Mouse (Mus musculus): ENCODE results near the gene Cbx5.
A peak's percentile ranks its signal among the peaks of the same experiment; 100 is the strongest.

Gene Cbx5

DNA sequence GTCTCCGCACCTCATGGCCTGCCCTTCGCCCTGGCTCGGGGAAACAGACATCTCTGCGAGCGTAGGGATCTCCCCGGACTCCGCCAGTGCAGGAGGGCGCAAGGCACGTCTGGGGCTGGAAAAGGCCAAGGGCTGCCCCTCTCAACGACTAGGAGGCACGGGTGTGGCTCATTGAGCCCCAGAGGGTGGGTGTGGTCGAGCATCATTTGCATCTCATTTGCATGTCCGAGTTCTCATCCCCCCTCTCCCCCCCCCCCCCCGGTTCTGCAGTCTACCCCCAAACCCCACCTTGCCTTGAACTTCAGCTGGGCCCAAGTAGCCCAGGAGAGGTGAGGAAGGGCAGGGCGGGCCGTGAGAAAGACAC is 69.3 kb downstream of the Cbx5 start:
- no peak for DNase-seq

DNA sequence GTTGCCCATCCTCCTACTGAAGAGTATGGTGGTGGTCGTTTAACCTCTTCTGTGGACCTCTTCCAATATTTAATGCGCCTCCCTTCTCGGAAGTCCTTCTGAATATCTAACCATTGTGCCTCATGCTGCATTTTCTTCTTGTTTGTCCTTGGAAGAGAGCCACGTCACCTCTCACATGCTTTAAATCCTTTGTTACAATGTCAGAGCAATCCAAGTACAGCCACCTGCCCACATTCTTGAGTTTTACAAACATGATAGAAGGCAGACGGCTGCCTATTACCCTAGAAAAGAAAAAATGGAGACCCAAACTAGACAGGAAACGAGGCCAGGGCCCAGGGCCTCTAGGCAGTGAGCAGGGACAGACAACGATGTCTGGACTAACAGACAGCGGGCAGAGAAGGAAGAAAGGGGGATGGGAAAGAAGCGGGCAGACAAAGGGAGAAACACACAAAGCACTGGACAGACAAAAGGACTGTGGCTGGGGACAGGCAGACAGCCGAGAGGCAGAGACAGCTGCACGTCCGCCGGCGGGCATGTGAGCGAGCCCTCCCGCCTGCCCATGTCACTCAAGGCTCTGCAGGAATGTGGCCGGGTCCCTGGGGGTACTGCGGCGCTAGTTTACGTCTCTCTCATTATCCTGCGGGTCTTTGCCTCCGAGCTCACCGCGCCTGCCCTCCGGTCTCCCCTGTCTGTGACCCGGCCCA is 69.9 kb downstream of the Cbx5 start:
- no peak for DNase-seq

DNA sequence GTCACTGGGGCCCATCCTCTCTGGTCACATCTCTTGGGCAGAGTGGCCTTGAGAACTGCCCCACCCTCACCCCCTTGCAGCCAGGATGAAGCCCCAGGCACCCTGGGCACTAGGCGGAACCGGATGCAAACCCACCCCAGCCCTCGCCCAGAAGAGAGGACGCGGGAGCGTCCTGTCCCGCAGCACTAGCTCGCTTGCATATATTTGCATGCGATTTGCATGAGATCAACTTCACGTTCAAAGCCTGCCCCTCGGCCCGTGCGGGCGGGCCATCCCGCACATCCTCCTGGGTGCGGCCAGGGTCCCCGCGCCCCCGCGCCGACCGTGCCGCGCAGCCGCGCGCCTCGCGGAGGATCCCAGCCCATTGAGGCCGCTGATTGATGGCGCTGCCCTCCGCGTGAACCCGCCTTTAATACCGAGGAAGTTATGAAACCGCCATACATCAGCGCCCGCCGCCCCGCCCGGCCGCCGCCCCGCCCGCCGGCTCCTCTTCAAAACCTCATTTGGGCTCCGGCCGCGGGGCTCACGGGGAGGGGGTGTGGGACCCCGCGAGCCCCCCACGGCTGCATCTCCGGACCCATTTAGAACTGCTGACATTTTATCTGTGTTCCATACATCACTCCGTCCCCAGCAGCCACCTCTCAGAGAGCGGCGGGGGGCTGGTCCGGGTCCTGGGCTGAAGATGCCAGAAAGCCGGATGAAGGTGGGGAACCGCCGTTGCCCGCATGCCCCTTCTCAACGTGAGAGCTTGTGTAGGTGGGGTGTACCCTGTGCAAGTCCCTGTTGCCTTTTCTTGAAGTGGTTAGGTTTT is 70.6 kb downstream of the Cbx5 start:
- peak; percentile 40 to 43 for DNase-seq

DNA sequence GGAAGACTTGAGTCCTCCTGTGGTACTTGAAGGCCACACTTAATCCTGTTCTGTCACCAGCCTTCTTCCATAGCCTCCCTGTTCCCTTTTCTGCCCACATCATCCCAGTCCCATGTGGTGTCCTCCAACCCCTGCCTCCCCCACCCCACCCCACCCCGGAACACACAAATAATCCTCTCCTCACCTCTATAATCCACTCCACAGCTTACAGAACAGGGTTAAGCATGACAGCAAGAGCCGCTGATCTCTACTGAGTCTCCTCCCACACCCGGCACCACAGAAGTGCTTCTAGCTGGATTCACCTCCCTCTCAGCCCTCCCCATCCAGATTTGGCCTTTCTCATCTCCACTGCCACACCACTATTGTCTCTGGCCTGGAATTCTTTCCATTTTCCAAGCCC is 71.8 kb downstream of the Cbx5 start:
- DNase-seq, result no peak

DNA sequence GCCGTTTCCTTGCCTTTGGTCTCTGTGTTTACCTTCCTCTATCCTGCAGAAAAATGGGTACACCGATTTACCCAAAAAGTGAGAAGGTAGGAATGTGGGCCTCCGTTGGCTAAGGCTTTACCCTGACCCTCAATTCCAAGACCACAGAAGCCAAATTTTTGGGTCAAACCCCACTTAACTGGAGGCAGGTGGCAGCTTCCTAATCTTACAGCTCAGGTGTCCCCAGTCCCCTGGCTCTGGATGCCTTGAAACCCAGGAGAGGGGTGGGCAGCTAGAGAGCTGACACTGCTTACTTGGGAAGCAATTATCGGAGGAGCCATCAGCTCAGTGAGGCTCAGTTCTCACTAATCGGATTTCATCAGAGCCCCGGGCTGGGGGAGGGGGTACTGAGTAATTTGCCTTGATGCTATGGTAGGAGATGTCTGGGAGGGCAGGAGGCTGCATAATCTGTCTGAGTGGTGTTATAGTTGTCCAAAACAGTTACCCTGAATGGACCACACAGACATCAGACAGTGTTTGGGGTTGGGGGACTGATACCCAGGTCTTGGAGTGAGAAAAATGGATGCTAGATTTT is 72.5 kb downstream of the Cbx5 start, which contains the start of gene Smug1:
TSS of gene Smug1 (minus strand) at position 51 of the 574 bp plus-strand sequence.
- no peak for DNase-seq

DNA sequence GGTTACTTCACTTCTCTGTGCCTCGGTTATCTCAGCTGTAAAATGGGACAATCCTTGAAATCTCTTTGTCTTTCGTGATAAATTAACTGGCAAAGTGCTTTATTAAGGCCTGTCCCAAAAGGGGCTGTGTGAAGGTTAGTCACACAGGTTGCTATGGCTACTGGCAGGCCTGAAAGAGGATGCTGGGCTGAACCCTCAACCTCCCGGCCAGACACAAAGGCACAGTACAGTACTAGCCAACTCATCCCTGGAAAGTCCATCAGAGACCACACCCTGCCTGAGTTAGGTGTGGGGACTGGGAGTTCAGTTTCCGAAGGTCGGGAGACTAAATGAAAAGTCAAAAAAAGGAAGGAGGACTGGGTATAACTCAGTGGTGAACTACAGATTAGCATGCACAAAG is 73.7 kb downstream of the Cbx5 start:
- no peak for DNase-seq

DNA sequence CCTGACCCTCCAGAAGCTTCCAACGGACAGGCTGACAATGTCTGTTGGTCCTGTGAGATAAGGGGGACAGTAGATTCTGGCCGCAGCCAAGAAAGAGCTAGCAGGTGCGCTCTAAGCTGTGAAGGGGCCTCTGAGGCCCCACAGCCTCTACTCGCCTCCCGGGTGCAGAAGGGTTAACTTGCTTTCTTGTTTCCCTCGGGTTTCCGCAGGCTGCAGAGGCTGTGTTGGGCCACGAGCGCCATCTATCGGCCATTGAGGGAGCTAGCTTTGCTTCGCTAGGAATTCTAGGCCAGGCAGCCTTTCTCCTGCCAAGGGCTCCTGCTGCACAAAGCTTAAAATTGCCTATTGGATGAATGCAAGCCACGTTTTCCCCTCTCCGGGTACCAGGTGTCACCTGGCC is 74.2 kb downstream of the Cbx5 start:
- DNase-seq, result peak; percentile 91 to 94

DNA sequence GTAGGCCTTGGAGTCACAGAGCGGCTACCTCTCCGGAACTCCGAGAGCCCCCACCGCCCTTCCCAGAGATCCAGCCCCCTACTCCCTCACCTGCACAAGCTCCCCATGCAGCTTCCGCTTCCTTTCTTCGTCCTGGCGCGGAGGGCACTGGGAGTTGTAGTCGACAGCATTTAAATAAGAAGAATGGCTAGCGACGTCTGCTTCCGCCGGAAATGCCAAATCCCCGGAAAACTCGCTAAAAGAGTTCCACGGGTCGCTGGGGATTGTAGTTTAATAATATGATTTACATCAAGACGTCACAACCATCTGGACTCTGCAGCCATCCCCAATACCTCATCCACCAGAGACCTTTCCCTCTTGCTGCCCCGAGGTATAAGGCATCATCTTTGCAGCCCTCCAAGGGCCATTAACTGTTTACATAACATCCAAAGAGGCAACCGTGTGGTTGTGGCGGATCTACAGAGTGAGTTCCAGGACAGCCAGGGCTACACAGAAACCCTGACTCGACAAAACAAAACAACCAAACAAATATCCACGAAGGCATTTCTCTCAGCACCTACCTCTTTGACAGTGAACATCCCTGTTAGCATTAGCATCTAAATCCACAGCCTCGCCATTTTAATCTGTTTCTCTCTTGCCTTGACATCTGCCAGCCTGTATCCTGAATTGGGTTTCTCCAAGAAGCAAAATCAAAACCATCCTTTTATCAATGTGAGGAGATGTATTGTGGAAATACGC is 76.3 kb downstream of the Cbx5 start:
- peak; percentile 88 to 93 for DNase-seq

DNA sequence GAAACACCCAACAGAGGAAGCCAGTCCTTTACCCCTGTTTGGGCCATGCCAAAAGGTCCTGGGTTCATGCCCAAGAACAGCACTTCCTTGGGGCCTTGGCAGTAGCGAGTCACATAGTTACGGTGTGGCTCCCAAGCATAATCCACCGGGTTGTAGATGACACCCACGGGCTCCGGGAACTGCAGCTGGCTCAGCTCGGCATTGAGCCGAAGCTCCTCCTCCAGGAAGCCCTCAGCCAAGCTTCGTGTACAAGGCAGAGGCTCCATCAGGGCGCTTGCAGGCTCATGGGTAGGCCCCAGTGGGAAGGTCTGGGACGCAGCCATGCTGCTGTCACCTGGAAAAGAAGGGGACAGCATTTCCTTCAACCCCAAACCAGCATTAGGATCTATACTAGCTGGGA is 82.0 kb downstream of the Cbx5 start:
- DNase-seq, result no peak

DNA sequence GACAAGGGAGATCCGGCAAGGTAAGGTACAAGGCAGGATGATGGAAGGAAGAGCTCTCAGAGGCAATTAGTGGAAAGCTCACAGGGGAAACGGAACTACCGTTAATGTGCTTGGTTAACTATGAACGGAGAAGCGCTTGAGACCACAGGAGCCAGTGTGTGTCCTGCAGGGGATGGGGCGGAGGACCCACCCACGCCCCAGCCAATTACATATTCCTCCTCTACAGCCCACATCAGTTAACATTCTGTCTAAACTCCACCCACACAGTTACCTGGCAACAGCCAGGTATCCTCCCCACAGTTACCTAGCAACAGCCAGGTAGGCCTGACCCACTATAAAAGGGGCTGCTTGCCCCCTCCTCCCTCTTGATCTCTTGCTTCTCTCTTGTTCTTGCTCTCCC is 82.7 kb downstream of the Cbx5 start:
- no peak for DNase-seq

DNA sequence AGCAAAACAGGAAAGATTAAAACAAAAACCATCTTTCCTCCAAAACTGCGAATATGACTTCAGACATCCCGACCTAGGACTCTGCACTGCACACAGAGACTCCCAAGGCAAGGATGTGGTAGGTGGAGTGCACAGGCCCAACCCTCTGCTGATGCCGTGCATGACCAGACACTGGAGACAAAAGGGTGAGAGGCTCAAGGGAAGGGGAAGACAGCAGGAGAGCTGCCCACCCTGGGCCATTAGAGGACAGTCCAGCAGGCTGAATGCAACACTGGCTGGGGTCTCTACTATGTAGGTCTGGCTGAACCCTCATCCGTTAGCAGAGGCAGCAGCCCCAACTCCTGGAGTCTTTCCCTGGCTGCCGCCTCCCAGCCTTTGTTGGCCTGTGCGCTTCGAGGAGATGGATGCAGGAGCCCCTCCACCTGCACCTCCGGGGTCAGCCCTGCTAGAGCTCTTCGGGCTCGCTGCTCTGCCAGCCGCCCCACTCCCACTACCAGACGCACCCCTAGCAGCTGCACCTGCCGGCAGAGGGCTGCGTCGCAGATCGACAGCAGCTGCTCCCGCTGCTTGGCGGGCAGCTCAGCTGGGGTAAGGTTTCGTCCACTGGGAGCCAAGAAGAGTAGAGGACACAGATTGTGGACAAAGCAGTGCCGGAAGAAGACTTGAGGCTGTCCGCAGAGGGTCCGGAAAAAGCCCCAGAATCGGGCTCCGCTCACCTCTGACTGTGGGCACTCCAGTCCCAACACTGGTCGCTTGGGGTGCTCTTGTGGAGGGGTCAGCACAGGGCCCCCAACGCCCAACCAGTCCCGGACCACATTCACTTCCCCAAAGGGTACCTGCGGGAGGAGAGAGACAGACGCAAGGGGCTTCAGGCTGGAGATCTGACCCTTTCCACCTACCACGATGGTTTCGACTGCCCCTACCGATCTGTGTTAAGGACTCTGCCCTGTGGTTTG is 84.0 kb downstream of the Cbx5 start:
- no peak for DNase-seq

DNA sequence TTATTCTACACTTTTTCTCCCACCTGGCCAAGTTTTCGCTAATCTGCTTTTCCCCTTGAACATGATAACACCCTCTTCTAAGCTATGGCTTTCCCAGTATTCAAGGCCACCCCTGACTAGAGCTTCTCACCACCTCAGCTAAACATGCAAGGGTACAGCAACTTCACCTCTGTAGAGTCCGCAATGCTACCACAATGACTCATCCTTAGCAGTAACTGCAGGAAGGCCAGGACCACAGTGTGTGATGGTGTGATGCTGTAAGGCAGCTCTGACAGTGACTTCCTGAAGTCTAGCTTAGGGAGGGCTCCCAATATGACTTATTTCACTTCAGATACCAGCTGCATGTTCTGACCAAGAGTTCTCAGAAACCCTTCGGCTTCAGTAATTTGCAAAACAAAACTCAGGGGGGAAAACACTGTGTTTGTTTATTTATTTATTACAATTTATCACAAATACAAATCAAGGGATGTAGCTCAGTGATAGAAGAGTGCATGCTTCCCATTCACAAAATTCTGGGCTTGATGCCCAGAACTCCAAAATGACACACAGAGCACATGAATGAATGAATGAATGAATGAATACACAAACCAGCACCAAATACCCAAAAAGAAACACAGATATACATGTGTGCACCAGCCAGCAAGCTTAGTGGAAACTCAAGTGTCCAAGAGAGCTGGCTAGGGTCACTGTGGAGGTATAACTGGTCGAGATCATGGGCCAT is 86.6 kb downstream of the Cbx5 start:
- no peak for DNase-seq

DNA sequence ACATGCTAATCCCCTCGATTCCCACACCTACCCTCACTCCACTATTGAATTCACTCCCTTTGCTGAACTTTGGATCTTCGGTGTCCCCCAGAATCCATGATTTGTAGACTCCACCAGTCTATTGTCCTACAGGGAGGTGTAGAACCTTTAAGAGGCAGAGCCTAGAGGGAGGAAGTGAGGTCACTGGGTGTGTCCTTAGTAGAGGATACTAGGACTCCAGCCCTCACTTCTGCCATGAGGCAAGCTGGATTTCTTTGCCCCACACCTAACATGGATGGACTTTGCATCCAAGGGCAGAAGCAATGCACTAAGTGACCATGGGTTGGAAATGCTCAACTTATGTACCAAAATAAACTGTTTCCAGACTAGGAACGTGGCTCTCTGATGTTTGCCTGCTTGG is 87.2 kb downstream of the Cbx5 start:
- no peak for DNase-seq

DNA sequence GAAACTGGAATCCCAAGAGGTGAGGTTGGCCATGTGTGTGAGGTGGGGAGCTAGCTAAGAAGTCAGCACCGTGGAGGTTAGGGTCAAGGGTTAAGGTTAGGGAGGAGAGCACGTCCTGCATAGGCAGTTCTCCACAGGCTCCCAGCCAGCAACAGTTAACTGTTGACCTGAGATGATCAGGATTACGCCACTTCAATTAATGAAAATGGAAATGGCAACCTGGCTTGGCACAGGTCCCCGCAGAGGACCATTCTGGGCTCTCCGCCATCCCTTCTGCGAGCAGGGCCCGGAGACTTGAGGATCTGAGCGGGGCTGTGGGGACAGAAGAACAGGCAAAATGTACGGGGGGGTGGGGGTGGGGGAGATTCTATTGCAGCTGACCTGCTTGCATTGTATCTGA is 91.8 kb downstream of the Cbx5 start:
- peak; percentile 30 to 56 for DNase-seq

DNA sequence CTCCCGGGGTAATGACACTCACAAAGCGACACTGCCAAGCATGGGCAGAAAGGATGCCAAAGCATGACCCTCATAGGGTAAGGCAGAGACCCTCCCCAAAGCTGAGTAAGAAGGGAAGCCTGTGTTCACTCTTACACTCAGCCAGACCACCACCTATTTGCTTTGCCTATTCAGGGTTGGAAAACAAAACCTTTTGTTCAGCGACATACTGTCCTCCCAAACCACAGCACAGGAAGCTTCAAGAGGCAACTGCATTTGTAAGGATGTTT is 92.3 kb downstream of the Cbx5 start:
- no peak for DNase-seq

DNA sequence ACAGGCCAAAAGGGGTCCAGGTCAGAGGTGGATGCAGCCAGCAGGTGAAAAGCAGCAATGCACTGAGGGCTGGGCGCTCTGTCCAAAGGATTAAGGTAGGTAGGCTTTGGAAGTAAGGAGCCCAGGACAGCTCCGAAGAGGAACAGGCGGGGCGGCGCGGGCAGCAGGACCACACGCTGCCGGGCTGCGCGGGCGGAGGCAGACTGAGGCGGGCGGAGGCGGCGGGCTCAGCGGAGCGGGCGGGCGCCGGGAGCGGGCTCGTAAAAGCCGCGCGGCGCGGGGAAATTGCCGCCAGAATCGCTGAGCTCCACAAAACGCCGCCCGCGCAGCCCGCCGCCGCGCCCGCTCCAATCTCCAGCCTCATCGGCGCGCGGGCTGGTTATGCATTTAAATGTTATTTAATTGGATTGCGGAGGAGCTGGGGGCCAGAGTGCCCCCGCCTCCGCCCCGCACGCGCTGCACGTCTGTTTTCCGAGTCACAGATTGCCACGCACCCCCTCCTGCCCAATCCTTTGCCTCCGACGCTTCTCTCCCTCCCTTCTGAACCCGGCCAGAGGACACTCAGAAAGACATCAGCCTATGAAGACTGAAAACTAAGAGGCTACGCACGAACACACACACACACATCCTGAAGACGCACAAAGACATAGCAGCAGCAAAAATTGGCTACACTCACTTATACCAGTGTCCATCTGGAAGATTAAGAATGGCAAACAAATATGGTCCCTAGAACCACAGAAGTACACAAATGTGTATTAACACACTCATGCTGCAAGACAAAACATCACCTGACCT is 92.8 kb downstream of the Cbx5 start:
- peak; percentile 59 to 76 for DNase-seq

DNA sequence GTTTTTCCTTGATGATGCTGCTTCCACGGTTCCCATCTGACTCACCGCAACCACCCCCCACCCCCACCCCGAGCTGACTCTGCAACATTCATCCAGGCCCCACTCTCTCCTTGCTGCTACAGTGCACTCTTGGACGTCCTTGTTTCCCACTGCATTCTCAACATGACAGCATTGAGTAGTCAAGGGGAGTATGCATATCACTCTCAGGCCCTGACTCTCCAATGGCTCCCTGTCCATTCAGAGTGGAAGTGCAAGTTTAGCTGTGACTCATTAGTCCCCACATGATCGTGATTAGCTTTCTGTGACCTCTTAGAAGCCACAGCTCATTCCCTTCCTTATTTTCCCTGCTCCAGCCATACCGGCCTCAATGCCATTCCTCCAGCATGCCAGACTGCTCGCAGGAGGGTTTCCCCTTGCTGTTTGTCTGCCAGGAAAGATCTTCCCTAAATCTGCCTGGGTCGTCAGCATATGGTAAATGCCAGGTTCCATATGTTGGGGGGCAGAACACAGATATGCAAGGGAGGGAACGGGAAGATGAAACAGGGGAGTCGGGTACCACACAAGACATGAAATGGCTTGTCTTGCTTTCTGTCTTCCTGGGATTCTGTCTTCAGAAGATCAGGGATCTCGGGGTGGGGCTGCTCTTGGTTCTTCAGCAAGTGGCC is 93.8 kb downstream of the Cbx5 start:
- no peak for DNase-seq

DNA sequence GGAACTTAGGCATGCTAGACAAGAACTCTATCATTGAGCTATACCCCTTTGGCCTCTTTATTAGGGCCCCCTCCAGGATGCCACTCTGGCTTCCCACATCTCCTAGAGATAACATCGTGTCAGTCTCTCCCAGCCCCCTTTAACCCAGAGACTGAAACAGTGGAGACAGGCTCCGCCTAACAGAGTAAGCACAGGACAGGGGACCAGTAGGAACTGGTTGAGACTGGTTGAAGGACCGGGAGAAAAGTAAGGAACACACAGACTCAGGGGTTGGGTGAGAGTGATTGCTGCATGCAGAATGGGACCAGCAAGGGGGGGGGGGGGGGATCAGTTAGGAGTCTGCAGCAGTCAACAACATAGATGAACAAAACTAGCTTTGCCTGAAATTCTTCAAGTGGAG is 95.4 kb downstream of the Cbx5 start:
- DNase-seq, result no peak
